Mouse (Mus musculus) CH12.LX (cell line): ENCODE results near the gene Cldn22. TPM values are rescaled to one million over a fixed set of nuclear protein-coding genes. Genes with fewer than 3 reads are reported as not detected.

Source experiments
- DNase-seq: peaks from one replicate; pipeline ENCODE4 v3.0.0-alpha.2; 2013; ENCODE audit errors: extremely low read depth
- H3K27ac ChIP-seq: 2 replicates; pipeline ENCODE4 v1.5.1; 2012; ENCODE audit warnings: low read depth, mild to moderate bottlenecking, control low read depth, moderate library complexity; ENCODE audit not compliant: insufficient read depth
- H3K27me3 ChIP-seq: replicated peaks from 2 replicates; pipeline ENCODE3; 2012; ENCODE audit warnings: inconsistent platforms
- H3K36me3 ChIP-seq, 2 experiments: replicated peaks in 1 of 2; 2 replicates each; pipeline versions ENCODE3 to v1.6.1; 2012; ENCODE audit warnings: inconsistent platforms in 1 of 2, low read length in 1 of 2, mild to moderate bottlenecking in 1 of 2, mixed read lengths in 1 of 2, moderate library complexity in 1 of 2; ENCODE audit not compliant: control insufficient read depth in 1 of 2, insufficient read depth in 1 of 2
- H3K4me1 ChIP-seq, 2 experiments: 2 replicates each; pipeline ENCODE4 v1.6.1; 2012; ENCODE audit warnings: inconsistent platforms in 1 of 2, moderate library complexity in 1 of 2; ENCODE audit not compliant: insufficient read depth in 2 of 2, control insufficient read depth in 1 of 2
- H3K4me2 ChIP-seq: 2 replicates; pipeline ENCODE4 v1.6.1; 2012; ENCODE audit warnings: low read depth, mild to moderate bottlenecking, control low read depth; ENCODE audit not compliant: poor library complexity, insufficient read depth, severe bottlenecking
- H3K4me3 ChIP-seq, 3 experiments: fragments of 150-350 bp in 1 of 3; sonication (generic) in 1 of 3; replicated peaks in 1 of 3; 2 replicates each; pipeline versions ENCODE3 to v1.5.1; 2011 to 2012; ENCODE audit warnings: low read depth in 2 of 3, low read length in 2 of 3, mild to moderate bottlenecking in 2 of 3, moderate library complexity in 2 of 3, control low read depth in 1 of 3, improper control_type of control experiment in 1 of 3, inconsistent platforms in 1 of 3, mixed read lengths in 1 of 3; ENCODE audit not compliant: poor library complexity in 1 of 3
- H3K79me2 ChIP-seq: replicated peaks from 2 replicates; pipeline ENCODE4 v1.6.1; 2012; ENCODE audit warnings: mild to moderate bottlenecking, moderate library complexity; ENCODE audit not compliant: control insufficient read depth, poor library complexity, insufficient read depth, severe bottlenecking; ENCODE audit errors: extremely low read depth
- H3K9ac ChIP-seq: 2 replicates; pipeline ENCODE4 v1.6.1; 2012; ENCODE audit warnings: low read depth, mild to moderate bottlenecking, control low read depth, moderate library complexity; ENCODE audit not compliant: insufficient read depth
- H3K9me3 ChIP-seq: replicated peaks from 2 replicates; pipeline ENCODE3; 2012; ENCODE audit warnings: low read length, inconsistent platforms, mixed read lengths
- BHLHE40 ChIP-seq: IDR thresholded peaks from 2 replicates; pipeline ENCODE4 v1.6.1; 2011; ENCODE audit warnings: mild to moderate bottlenecking, low read depth, low read length, improper control_type of control experiment
- CHD1 ChIP-seq: IDR thresholded peaks from 2 replicates; pipeline ENCODE4 v1.6.1; 2012; ENCODE audit warnings: low read depth, low read length, improper control_type of control experiment, inconsistent platforms
- CHD2 ChIP-seq: IDR thresholded peaks from 2 replicates; pipeline ENCODE4 v1.6.1; 2011; ENCODE audit warnings: low read length, improper control_type of control experiment
- CTCF ChIP-seq, 2 experiments: IDR thresholded peaks in 1 of 2; conservative IDR thresholded peaks in 1 of 2; 2 replicates each; pipeline ENCODE4 v1.5.1; 2011 to 2012; ENCODE audit warnings: low read depth in 2 of 2, low read length in 2 of 2, improper control_type of control experiment in 1 of 2, inconsistent platforms in 1 of 2, mild to moderate bottlenecking in 1 of 2, moderate library complexity in 1 of 2
- E2F4 ChIP-seq: IDR thresholded peaks from 2 replicates; pipeline ENCODE4 v1.6.1; 2011; ENCODE audit warnings: low read depth, low read length, improper control_type of control experiment; ENCODE audit not compliant: insufficient replicate concordance
- ELF1 ChIP-seq: IDR thresholded peaks from 2 replicates; pipeline ENCODE4 v1.6.1; 2014; ENCODE audit warnings: low read depth, mild to moderate bottlenecking, inconsistent platforms, low read length, improper control_type of control experiment
- GABPA ChIP-seq: IDR thresholded peaks from 2 replicates; pipeline ENCODE4 v1.6.1; 2012; ENCODE audit warnings: low read depth, low read length, improper control_type of control experiment, inconsistent platforms; ENCODE audit not compliant: insufficient replicate concordance
- HCFC1 ChIP-seq: IDR thresholded peaks from 2 replicates; pipeline ENCODE4 v1.6.1; 2012; ENCODE audit warnings: low read depth, mild to moderate bottlenecking, inconsistent platforms, low read length, improper control_type of control experiment
- MAX ChIP-seq: IDR thresholded peaks from 2 replicates; pipeline ENCODE4 v1.6.1; 2011; ENCODE audit warnings: low read length, improper control_type of control experiment
- MAZ ChIP-seq: IDR thresholded peaks from 2 replicates; pipeline ENCODE4 v1.6.1; 2012; ENCODE audit warnings: low read depth, mild to moderate bottlenecking, inconsistent platforms, low read length, improper control_type of control experiment, moderate library complexity
- MXI1 ChIP-seq: IDR thresholded peaks from 2 replicates; pipeline ENCODE4 v1.6.1; 2011; ENCODE audit warnings: mild to moderate bottlenecking, low read depth, low read length, improper control_type of control experiment
- NELFE ChIP-seq: IDR thresholded peaks from 2 replicates; pipeline ENCODE4 v1.6.1; 2011; ENCODE audit warnings: low read depth, low read length, improper control_type of control experiment
- PAX5 ChIP-seq: IDR thresholded peaks from 2 replicates; pipeline ENCODE4 v1.6.1; 2012; ENCODE audit warnings: low read length, inconsistent platforms, mixed read lengths
- POLR2A ChIP-seq: IDR thresholded peaks from 2 replicates; pipeline ENCODE4 v1.6.1; 2011; ENCODE audit warnings: low read depth, mild to moderate bottlenecking, improper control_type of control experiment, low read length
- RAD21 ChIP-seq: IDR thresholded peaks from 2 replicates; pipeline ENCODE4 v1.6.1; 2011; ENCODE audit warnings: low read depth, mild to moderate bottlenecking, low read length, improper control_type of control experiment, moderate library complexity
- SIN3A ChIP-seq: IDR thresholded peaks from 2 replicates; pipeline ENCODE4 v1.6.1; 2012; ENCODE audit warnings: low read length, improper control_type of control experiment, inconsistent platforms
- SMC3 ChIP-seq: IDR thresholded peaks from 2 replicates; pipeline ENCODE4 v1.6.1; 2011; ENCODE audit warnings: low read depth, low read length, improper control_type of control experiment
- TBP ChIP-seq: conservative IDR thresholded peaks from 2 replicates; pipeline ENCODE4 v1.6.1; 2011; ENCODE audit warnings: low read depth, low read length, improper control_type of control experiment
- TCF12 ChIP-seq: IDR thresholded peaks from 2 replicates; pipeline ENCODE4 v1.6.1; 2014; ENCODE audit warnings: low read depth, mild to moderate bottlenecking, inconsistent platforms, low read length, improper control_type of control experiment
- UBTF ChIP-seq: IDR thresholded peaks from 2 replicates; pipeline ENCODE4 v1.6.1; 2012; ENCODE audit warnings: low read depth, mild to moderate bottlenecking, inconsistent platforms, low read length, improper control_type of control experiment, moderate library complexity
- USF2 ChIP-seq: conservative IDR thresholded peaks from 2 replicates; pipeline ENCODE4 v1.6.1; 2011; ENCODE audit warnings: low read depth, low read length, improper control_type of control experiment
- ZC3H11A ChIP-seq: IDR thresholded peaks from 2 replicates; pipeline ENCODE4 v1.6.1; 2012; ENCODE audit warnings: low read depth, mild to moderate bottlenecking, inconsistent platforms, low read length, improper control_type of control experiment
- ZKSCAN1 ChIP-seq: IDR thresholded peaks from 2 replicates; pipeline ENCODE4 v1.6.1; 2012; ENCODE audit warnings: low read depth, inconsistent platforms, low read length, improper control_type of control experiment, borderline replicate concordance
- ZNF384 ChIP-seq: IDR thresholded peaks from 2 replicates; pipeline ENCODE4 v1.6.1; 2012; ENCODE audit warnings: low read depth, low read length, improper control_type of control experiment, inconsistent platforms
- dilution Hi-C: fragments of 300-500 bp; cut with MboI; formaldehyde crosslinking; loops from 2 replicates; pipeline ENCODE4 v1.14.3; 2020; ENCODE audit warnings: low sequenced_read_pairs; ENCODE audit not compliant: extremely low pct_unique_long_range_greater_than_20kb, extremely low pct_ligation_motif_present
- in situ Hi-C: fragments of 300-500 bp; cut with MboI; formaldehyde crosslinking; loops from 3 replicates; pipeline ENCODE4 v1.14.3; 2019; ENCODE audit warnings: low sequenced_read_pairs, low pct_ligation_motif_present, low pct_unique_long_range_greater_than_20kb, mixed read lengths
- polyA plus RNA-seq: library from polyadenylated mRNA; unstranded; fragments of >175 nt; gene quantifications from 2 replicates; pipeline ENCODE4 v1.2.1, GENCODE M21; 2012; ENCODE audit warnings: low read depth; ENCODE audit not compliant: insufficient read length
- total RNA-seq, 2 experiments: library from RNA; depleted of rRNA; stranded (reverse); fragments of 300-350 nt in 1 of 2; fragments of >200 nt in 1 of 2; gene quantifications; 2 replicates each; pipeline ENCODE4 v1.2.3; 2012 to 2014

Cldn22 gene
- total and polyA plus RNA-seq, 3 experiments, result not detected

DNA sequence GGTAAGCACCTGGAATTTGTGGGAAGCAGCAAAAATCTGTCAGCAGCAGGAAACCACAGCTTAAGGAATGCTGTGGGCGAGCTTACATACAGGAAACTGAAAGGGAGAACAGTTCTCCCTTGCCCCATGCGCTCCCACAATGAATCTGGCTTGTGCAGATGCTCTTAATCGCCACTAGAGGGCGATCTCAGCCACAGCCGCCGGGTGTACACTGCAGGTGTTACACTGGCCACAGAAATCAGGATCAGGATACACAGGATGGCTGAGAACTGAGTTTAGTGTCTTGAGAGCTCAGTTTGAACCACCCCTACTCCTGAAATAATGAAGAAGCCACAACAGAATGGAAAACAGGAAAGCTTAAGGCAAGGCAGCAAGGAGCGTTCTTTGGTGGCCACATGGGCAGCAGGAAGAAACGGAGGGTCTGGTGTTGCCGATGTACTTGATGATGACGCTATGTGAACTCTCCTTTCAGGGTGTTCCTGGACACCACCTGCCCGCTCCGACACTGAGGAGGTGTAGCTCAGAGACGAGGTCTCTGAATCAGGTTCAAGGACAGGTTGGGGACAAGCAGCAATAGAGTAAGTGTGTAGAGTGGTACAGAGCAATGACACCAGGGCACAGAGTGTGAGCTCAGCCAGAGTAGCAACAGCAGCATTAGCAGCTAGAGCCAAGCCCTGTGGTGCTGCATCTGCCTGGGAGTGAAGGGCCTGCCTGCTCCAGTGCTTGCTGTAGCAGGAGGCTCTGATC is 48.3 kb downstream of the Cldn22 start:
- H3K9ac ChIP-seq, result no peak overlapping the region
- peaks cover 0 to 11% of the 10 kb centered on the region in 2 experiments; a peak in 2 of 4 replicates for H3K4me1 ChIP-seq

DNA sequence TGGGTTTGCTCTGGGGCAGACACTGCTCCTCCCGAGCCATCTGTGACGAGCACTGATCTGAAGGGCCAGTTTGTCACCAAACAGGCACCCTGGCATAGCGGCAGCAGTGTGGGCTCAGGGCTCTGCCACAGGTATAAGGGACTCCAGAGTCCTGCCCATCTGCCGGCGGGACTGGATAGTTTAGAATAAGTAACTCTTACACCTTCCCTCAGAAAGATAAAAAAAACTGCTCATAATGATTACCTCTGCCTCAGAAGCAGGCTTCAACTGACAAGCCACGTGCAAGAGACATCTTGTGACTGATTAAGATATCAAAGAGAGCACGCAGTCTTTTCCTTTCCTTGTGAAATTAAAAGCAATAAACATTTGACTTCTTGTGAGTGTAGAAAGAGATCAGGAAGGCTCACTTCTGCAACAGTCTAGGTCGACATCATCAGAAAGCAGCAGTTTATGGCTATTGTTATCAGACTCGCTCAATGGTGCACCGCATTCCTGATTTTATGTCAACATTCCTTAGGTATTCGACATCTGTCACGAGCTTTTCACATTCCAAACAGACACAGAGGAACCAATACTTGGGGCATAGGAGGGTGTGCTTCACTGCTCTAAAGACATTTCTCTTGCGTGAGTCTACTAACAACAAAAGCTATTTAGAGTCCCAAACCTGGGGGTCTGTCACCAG is 50.4 kb downstream of the Cldn22 start:
- Histone ChIP-seq H3K27ac (no peak overlapping the region), H3K4me2 (no peak overlapping the region), H3K9ac (no peak overlapping the region), H3K4me1 (peaks cover 0 to 11% of the 10 kb centered on the region in 2 experiments; a peak in 2 of 4 replicates), H3K9me3 (no peaks in the 10 kb centered on the region), H3K4me3 (no peak overlapping the region)
- dilution Hi-C loops, result no loop called here
- no peak for DNase-seq
- no peak for TF ChIP-seq MAX
- no peak for TF ChIP-seq ZNF384
- TF ChIP-seq TBP, result no peak
- TF ChIP-seq E2F4, result no peak
- TF ChIP-seq ELF1, result no peak
- no peak for TF ChIP-seq CHD2
- TF ChIP-seq ZC3H11A, result no peak
- no peak for TF ChIP-seq SIN3A
- no peak for TF ChIP-seq MXI1
- TF ChIP-seq BHLHE40, result no peak
- no peak for TF ChIP-seq HCFC1
- TF ChIP-seq SMC3, result no peak
- TF ChIP-seq, all 38 proteins: peak for 0
- no peaks in the 10 kb centered on the region for H3K27me3 ChIP-seq
- in situ Hi-C loops, result loop anchor here (25.0 kb wide), 1 partner anchor 138 kb away; no protein-coding TSS in a partner anchor
- no peaks in the 10 kb centered on the region for H3K36me3 ChIP-seq
- H3K79me2 ChIP-seq, result no peaks in the 10 kb centered on the region

More for the DNA sequence above, 48.3 kb downstream of the Cldn22 start:
- in situ Hi-C loops (loop anchor here (25.0 kb wide), 1 partner anchor 140 kb away; no protein-coding TSS in a partner anchor), dilution Hi-C loops (no loop called here)
- peak; percentile 62 to 74 for TF ChIP-seq CTCF (conservative IDR thresholded peaks at IDR 0.05 in 1 of 2, IDR thresholded peaks at IDR 0.05 in 1 of 2; ENCODE audit: low read depth in 2 of 2, low read length in 2 of 2)
- no peak for TF ChIP-seq MAZ
- TF ChIP-seq POLR2A, result no peak
- TF ChIP-seq NELFE, result no peak
- TF ChIP-seq ZNF384, result no peak
- no peak for TF ChIP-seq TCF12
- TF ChIP-seq PAX5, result no peak
- TF ChIP-seq GABPA, result no peak
- no peak for TF ChIP-seq CHD1
- TF ChIP-seq ELF1, result no peak
- no peak for TF ChIP-seq MXI1
- peak; percentile 47 for TF ChIP-seq RAD21
- TF ChIP-seq UBTF, result no peak
- no peak for TF ChIP-seq ZKSCAN1
- no peak for TF ChIP-seq HCFC1
- no peak for TF ChIP-seq SIN3A
- TF ChIP-seq USF2, result no peak
- peak; percentile 43 for TF ChIP-seq SMC3
- no peak for TF ChIP-seq E2F4
- no peak for TF ChIP-seq BHLHE40
- DNase-seq, result peak; percentile 48
- no peaks in the 10 kb centered on the region for H3K27me3 ChIP-seq
- no peaks in the 10 kb centered on the region for H3K79me2 ChIP-seq
- no peak overlapping the region for H3K27ac ChIP-seq
- H3K36me3 ChIP-seq, result peaks cover 0 to 2% of the 10 kb centered on the region in 2 experiments
- no peak overlapping the region for H3K4me2 ChIP-seq
- H3K4me3 ChIP-seq, result no peak overlapping the region
- no peaks in the 10 kb centered on the region for H3K9me3 ChIP-seq
